Mouse (Mus musculus) liver, postnatal 0 days (tissue): ENCODE results near the gene Msrb3.

ENCODE experiments used
- CTCF ChIP-seq: sonication (generic); IDR thresholded peaks from 2 replicates; pipeline ENCODE4 v1.5.1; 2016; ENCODE audit warnings: antibody characterized with exemption, low read depth
- EP300 ChIP-seq: IDR thresholded peaks from 2 replicates; pipeline ENCODE4 v1.6.1; 2016; ENCODE audit warnings: antibody characterized with exemption, low read depth, mild to moderate bottlenecking

GRCm38 (mm10) chr10:120904676-120905075, 5.8 kb upstream of the Msrb3 start:
- TF ChIP-seq CTCF (no peak), EP300 (no peak)
